ENCODE assay signal across 25 mouse cellular contexts in genomic region chr7:144229421-144229820, GRCm38 (mm10).
A peak's percentile ranks its signal among the peaks of the same experiment; 100 is the strongest.
DNase-seq lines count a peak whose midpoint lies in the region; ATAC-seq and TF ChIP-seq lines count a peak whose summit lies in the region.
"Had no signal": no experiment of that assay in that cellular context is flagged by ENCODE, and none has a peak within 500 bp of the region (broad histone marks: within the 10 kb centered on the region; RNA-seq: fewer than 3 reads in every experiment).

No protein-coding gene starts in this region.

- ATAC-seq in hindbrain, embryonic 13.5 days (ENCODE audit: low FRiP score), result no peak
- ATAC-seq in limb, embryonic 12.5 days (ENCODE audit: insufficient number of reproducible peaks, insufficient read depth, low FRiP score, low TSS enrichment, low read depth), result 0 out of 2 replicates have a peak, but pooled peaks have one; percentile 56
- no peak for ATAC-seq in forebrain, embryonic 11.5 days (replicated peaks; ENCODE audit: low FRiP score)
- ATAC-seq: forebrain, embryonic 13.5 days; forebrain, embryonic 16.5 days; hindbrain, postnatal 0 days; inflammation-experienced regulatory T-cells, adult 6 months; Patski had no signal

- no peaks in the 10 kb centered on the region for H3K27me3 ChIP-seq in hindbrain, embryonic 10.5 days (ENCODE audit: insufficient read depth, poor library complexity, severe bottlenecking)
- no peaks in the 10 kb centered on the region; the same call in 1 of the 2 replicates for H3K27me3 ChIP-seq in hindbrain, embryonic 13.5 days
- H3K27me3 ChIP-seq in limb, embryonic 12.5 days, result no peaks in the 10 kb centered on the region
- no peaks in the 10 kb centered on the region for H3K27me3 ChIP-seq in forebrain, embryonic 11.5 days (ENCODE audit: control insufficient read depth, insufficient read depth, low read length)
- H3K27me3 ChIP-seq: forebrain, embryonic 13.5 days; Patski had no signal

- H3K36me3 ChIP-seq in hindbrain, embryonic 10.5 days, result no peaks in the 10 kb centered on the region
- no peaks in the 10 kb centered on the region for H3K36me3 ChIP-seq in hindbrain, embryonic 13.5 days
- H3K36me3 ChIP-seq in limb, embryonic 12.5 days, result no peaks in the 10 kb centered on the region
- H3K36me3 ChIP-seq in forebrain, embryonic 11.5 days (ENCODE audit: control insufficient read depth, insufficient read depth, low read length), result no peaks in the 10 kb centered on the region
- H3K36me3 ChIP-seq: G1E had no signal

- no peak for TF ChIP-seq CTCF in olfactory bulb, adult 2 months (IDR thresholded peaks at IDR 0.05; ENCODE audit: insufficient read depth, low read depth, low read length)

- no peaks in the 10 kb centered on the region for H3K9me3 ChIP-seq in hindbrain, embryonic 10.5 days
- no peaks in the 10 kb centered on the region for H3K9me3 ChIP-seq in hindbrain, embryonic 13.5 days
- no peaks in the 10 kb centered on the region for H3K9me3 ChIP-seq in limb, embryonic 12.5 days
- H3K9me3 ChIP-seq in forebrain, embryonic 11.5 days (ENCODE audit: control insufficient read depth, low read length), result no peaks in the 10 kb centered on the region
- H3K9me3 ChIP-seq: forebrain, embryonic 13.5 days; G1E had no signal

- H3K4me3 ChIP-seq in hindbrain, embryonic 10.5 days, result no peak overlapping the region
- no peak overlapping the region for H3K4me3 ChIP-seq in hindbrain, embryonic 13.5 days
- no peak overlapping the region for H3K4me3 ChIP-seq in limb, embryonic 12.5 days (replicated peaks)
- H3K4me3 ChIP-seq in olfactory bulb, adult 2 months (ENCODE audit: insufficient read depth, low read depth, low read length), result no peak overlapping the region
- H3K4me3 ChIP-seq in forebrain, embryonic 11.5 days (ENCODE audit: low read depth, low read length), result no peak overlapping the region
- H3K4me3 ChIP-seq: erythroblast, embryonic 14.5 days; forebrain, embryonic 13.5 days had no signal

- WGBS in hindbrain, embryonic 10.5 days, result 38% methylated on average over 1 of the region's 1 CpGs
- WGBS in hindbrain, embryonic 13.5 days, result 55% methylated on average over 1 of the region's 1 CpGs
- 7% methylated on average over 1 of the region's 1 CpGs for WGBS in limb, embryonic 12.5 days
- WGBS in olfactory bulb, adult 2 months, result 37% methylated on average over 1 of the region's 1 CpGs
- WGBS in forebrain, embryonic 11.5 days, result 46% methylated on average over 1 of the region's 1 CpGs

- H3K27ac ChIP-seq in hindbrain, embryonic 10.5 days, result peak overlapping the region; percentile 23; the same call in 1 of the 2 replicates
- H3K27ac ChIP-seq in hindbrain, embryonic 13.5 days, result no peak overlapping the region
- no peak overlapping the region for H3K27ac ChIP-seq in limb, embryonic 12.5 days
- H3K27ac ChIP-seq in olfactory bulb, adult 2 months (ENCODE audit: insufficient read depth, low read depth, low read length), result peak overlapping the region; percentile 95
- H3K27ac ChIP-seq in forebrain, embryonic 11.5 days (ENCODE audit: low read depth, low read length), result no peak overlapping the region
- H3K27ac ChIP-seq: forebrain, embryonic 13.5 days; hindbrain, embryonic 14.5 days; hindbrain, postnatal 0 days had no signal

- no peak overlapping the region for H3K4me2 ChIP-seq in hindbrain, embryonic 13.5 days
- H3K4me2 ChIP-seq in limb, embryonic 12.5 days, result no peak overlapping the region
- no peak overlapping the region for H3K4me2 ChIP-seq in forebrain, embryonic 11.5 days (ENCODE audit: low read depth, low read length, severe bottlenecking)
- H3K4me2 ChIP-seq: forebrain, embryonic 13.5 days; heart, embryonic 11.5 days; hindbrain, embryonic 14.5 days had no signal

- TF ChIP-seq POLR2A in olfactory bulb, adult 2 months (IDR thresholded peaks at IDR 0.05; ENCODE audit: insufficient read depth, low read depth, low read length), result no peak

- no peak overlapping the region for H3K9ac ChIP-seq in hindbrain, embryonic 13.5 days
- H3K9ac ChIP-seq in limb, embryonic 12.5 days (replicated peaks), result no peak overlapping the region
- H3K9ac ChIP-seq in forebrain, embryonic 11.5 days (ENCODE audit: low read length), result no peak overlapping the region
- H3K9ac ChIP-seq: forebrain, embryonic 13.5 days; hindbrain, embryonic 14.5 days had no signal

- no peak for DNase-seq in hindbrain, embryonic 10.5 days (ENCODE audit: low spot score)
- DNase-seq in brain, adult 2 months (ENCODE audit: low read depth, low spot score), result peak; percentile 20
- DNase-seq in forebrain, embryonic 11.5 days (ENCODE audit: low spot score), result no peak
- DNase-seq in thymus, postnatal 10 days (ENCODE audit: low spot score in 2 of 2), result no peak
- DNase-seq: adrenal gland, postnatal 10 days; B cell, adult 2 months; cerebellum, adult 11-12 months; cerebellum, adult 8-10 months; cerebellum, postnatal 10 days; cerebellum, postnatal 36 days; embryo, embryonic 11 days; gastrocnemius, postnatal 14 days; heart, adult 11 months had no signal

- peaks cover 42% of the 10 kb centered on the region for H3K4me1 ChIP-seq in hindbrain, embryonic 10.5 days (replicated peaks)
- H3K4me1 ChIP-seq in hindbrain, embryonic 13.5 days (replicated peaks), result peaks cover 27% of the 10 kb centered on the region
- no peaks in the 10 kb centered on the region for H3K4me1 ChIP-seq in limb, embryonic 12.5 days (replicated peaks)
- H3K4me1 ChIP-seq in olfactory bulb, adult 2 months (ENCODE audit: control insufficient read depth, insufficient read depth, low read length), result peaks cover 55% of the 10 kb centered on the region
- H3K4me1 ChIP-seq in forebrain, embryonic 11.5 days (replicated peaks; ENCODE audit: control insufficient read depth, insufficient read depth, low read length), result peaks cover 9% of the 10 kb centered on the region; the same call in 1 of the 2 replicates

Comparison
In these comparisons a context has a peak if more than half of its experiments do, and no peak if none do; other contexts are left out.
1. H3K27ac ChIP-seq: peak in hindbrain, embryonic 10.5 days (single experiment) and olfactory bulb, adult 2 months (single experiment); none in hindbrain, embryonic 13.5 days (single experiment), limb, embryonic 12.5 days (single experiment) and forebrain, embryonic 11.5 days (single experiment).